Mouse (Mus musculus) hindbrain, postnatal 0 days (tissue): ENCODE measurements around the gene Ttll9. TPM values are rescaled to one million over a fixed set of nuclear protein-coding genes. Genes with fewer than 3 reads are reported as not detected.

Source experiments
- ATAC-seq: fragments of 200-750 bp; cut with Nextera tagmentation; 2 replicates; pipeline ENCODE4 v1.8.0; 2017; ENCODE audit warnings: mild to moderate bottlenecking, moderate TSS enrichment, moderate library complexity
- DNase-seq: peaks from one replicate; pipeline ENCODE4 v3.0.0-alpha.2; 2015; ENCODE audit warnings: low spot score
- H3K27ac ChIP-seq: fragments of 300-500 bp; sonication (generic); 2 replicates; pipeline ENCODE4 v1.5.1; 2014; ENCODE audit warnings: mild to moderate bottlenecking
- H3K27me3 ChIP-seq: fragments of 300-500 bp; sonication (generic); 2 replicates; pipeline ENCODE4 v1.6.1; 2014; ENCODE audit warnings: low read length, mixed read lengths; ENCODE audit not compliant: insufficient read depth
- H3K36me3 ChIP-seq: fragments of 300-500 bp; sonication (generic); 2 replicates; pipeline ENCODE4 v1.6.1; 2014; ENCODE audit warnings: low read length, mixed read lengths; ENCODE audit not compliant: insufficient read depth
- H3K4me1 ChIP-seq: fragments of 300-500 bp; sonication (generic); 2 replicates; pipeline ENCODE4 v1.6.1; 2014; ENCODE audit warnings: antibody characterized with exemption, low read length, mixed read lengths; ENCODE audit not compliant: insufficient read depth
- H3K4me2 ChIP-seq: fragments of 300-500 bp; sonication (generic); 2 replicates; pipeline ENCODE4 v1.6.1; 2014; ENCODE audit warnings: low read depth, mild to moderate bottlenecking, low read length, moderate library complexity, mixed read lengths
- H3K4me3 ChIP-seq: fragments of 300-500 bp; sonication (generic); 2 replicates; pipeline ENCODE4 v1.5.1; 2014; ENCODE audit warnings: low read length
- H3K9ac ChIP-seq: fragments of 300-500 bp; sonication (generic); replicated peaks from 2 replicates; pipeline ENCODE4 v1.6.1; 2014; ENCODE audit warnings: mild to moderate bottlenecking, low read length, moderate library complexity, mixed read lengths
- H3K9me3 ChIP-seq: fragments of 300-500 bp; sonication (generic); 2 replicates; pipeline ENCODE4 v1.6.1; 2016; ENCODE audit warnings: low read length, mixed read lengths
- CTCF ChIP-seq: IDR thresholded peaks from 2 replicates; pipeline ENCODE4 v1.5.1; 2016; ENCODE audit warnings: antibody characterized with exemption, control low read depth, low read depth
- WGBS: fragments of 180-500 bp; shearing (Covaris S2); extraction: QIAGEN DNeasy Blood & Tissue Kit; methylation state at CpG from one replicate; pipeline ENCODE4 v1.1.7; 2014; 5-methylcytosine and 5-hydroxymethylcytosine counted together
- polyA plus RNA-seq: library from polyadenylated mRNA; unstranded; fragments of >200 nt; fragmentation: Nextera tagmentation; extraction: Ambion mirVana; gene quantifications from 2 replicates; pipeline ENCODE4 v1.2.1, GENCODE M21; 2015
- total RNA-seq: library from RNA; depleted of rRNA; stranded (reverse); fragments of >200 nt; gene quantifications from 2 replicates; pipeline ENCODE4 v1.2.3, GENCODE M21; 2014

Ttll9 gene
- total and polyA plus RNA-seq, 2 experiments from 2014 or later = 5.9 to 7.3 TPM

- Histone ChIP-seq H3K9me3 (no peaks in the 10 kb centered on the region), H3K9ac (no peak overlapping the region), H3K27me3 (no peaks in the 10 kb centered on the region), H3K4me1 (no peaks in the 10 kb centered on the region), H3K4me2 (no peak overlapping the region), H3K27ac (no peak overlapping the region), H3K4me3 (no peak overlapping the region), H3K36me3 (no peaks in the 10 kb centered on the region)
- 65% methylated on average over 3 of the region's 3 CpGs for WGBS
- DNase-seq (no peak), ATAC-seq (no peak)
- TF ChIP-seq CTCF = no peak
Measured at GRCm38 (mm10) chr2:153021163-153021562, 58.9 kb downstream of the Ttll9 start.

GRCm38 (mm10) chr2:153022855-153023254 is 60.6 kb downstream of the Ttll9 start:
- DNase-seq (no peak), ATAC-seq (no peak)
- H3K27ac ChIP-seq = no peak overlapping the region
- H3K9ac ChIP-seq = no peak overlapping the region
- 51% methylated on average over 4 of the region's 4 CpGs for WGBS
- H3K4me2 ChIP-seq = no peak overlapping the region
- H3K27me3 ChIP-seq = no peaks in the 10 kb centered on the region
- TF ChIP-seq CTCF = no peak
- H3K9me3 ChIP-seq = no peaks in the 10 kb centered on the region
- H3K4me3 ChIP-seq = no peak overlapping the region
- H3K4me1 ChIP-seq = no peaks in the 10 kb centered on the region
- H3K36me3 ChIP-seq = no peaks in the 10 kb centered on the region

- Histone ChIP-seq H3K36me3 (no peaks in the 10 kb centered on the region), H3K9ac (no peak overlapping the region), H3K4me1 (no peaks in the 10 kb centered on the region), H3K4me3 (no peak overlapping the region), H3K27ac (no peak overlapping the region), H3K9me3 (no peaks in the 10 kb centered on the region), H3K27me3 (no peaks in the 10 kb centered on the region), H3K4me2 (no peak overlapping the region)
- TF ChIP-seq CTCF = no peak
- DNase-seq (no peak), ATAC-seq (no peak)
- 83% methylated on average over 7 of the region's 7 CpGs for WGBS
Measured at GRCm38 (mm10) chr2:153026052-153026451, 63.8 kb downstream of the Ttll9 start.

GRCm38 (mm10) chr2:153027501-153027900 is 65.2 kb downstream of the Ttll9 start:
- Histone ChIP-seq H3K27me3 (no peaks in the 10 kb centered on the region), H3K4me3 (no peak overlapping the region), H3K4me2 (no peak overlapping the region), H3K4me1 (no peaks in the 10 kb centered on the region; the same call in 1 of the 2 replicates), H3K9me3 (no peaks in the 10 kb centered on the region), H3K36me3 (no peaks in the 10 kb centered on the region), H3K27ac (no peak overlapping the region), H3K9ac (no peak overlapping the region)
- ATAC-seq (no peak), DNase-seq (no peak)
- 38% methylated on average over 4 of the region's 4 CpGs for WGBS
- no peak for TF ChIP-seq CTCF

- Histone ChIP-seq H3K9ac (no peak overlapping the region), H3K9me3 (no peaks in the 10 kb centered on the region), H3K36me3 (no peaks in the 10 kb centered on the region), H3K4me2 (peak overlapping the region; percentile 74), H3K4me1 (peaks cover 6% of the 10 kb centered on the region; the same call in 1 of the 2 replicates), H3K27ac (peak overlapping the region; percentile 96), H3K4me3 (peak overlapping the region; percentile 70; the same call in 1 of the 2 replicates), H3K27me3 (no peaks in the 10 kb centered on the region)
- WGBS = 16% methylated on average over 4 of the region's 4 CpGs
- ATAC-seq (peak; percentile 44), DNase-seq (peak; percentile 61)
- TF ChIP-seq CTCF = no peak
Measured at GRCm38 (mm10) chr2:153030422-153030821, 68.1 kb downstream of the Ttll9 start.

GRCm38 (mm10) chr2:153031126-153032082 is 69.1 kb downstream of the Ttll9 start, which contains the start of gene Xkr7:
Gene Xkr7 (plus strand): TSS chr2:153031852.
- ATAC-seq (peak; percentile 81), DNase-seq (peak; percentile 79)
- Histone ChIP-seq H3K4me2 (peak within 1 kb of the TSS; percentile 74), H3K4me1 (peaks cover 10% of the 10 kb centered on the region; the same call in 1 of the 2 replicates), H3K27ac (peak within 1 kb of the TSS; percentile 96), H3K27me3 (no peaks in the 10 kb centered on the region), H3K4me3 (peak within 1 kb of the TSS; percentile 70), H3K36me3 (no peaks in the 10 kb centered on the region), H3K9ac (peak within 1 kb of the TSS; percentile 73), H3K9me3 (no peaks in the 10 kb centered on the region)
- no peak; the same call in 1 of the 2 replicates for TF ChIP-seq CTCF
- WGBS = under 1% methylated on average over 42 of the region's 54 CpGs
